Mouse (Mus musculus) testis, adult 2 months (tissue): ENCODE measurements around the gene Arid1a.
"Not testable (repeated sequence)": the region's sequence is repeated elsewhere in the genome, so short reads cannot be mapped to it uniquely, and the experiment has no call there.

Source experiments
- CTCF ChIP-seq: fragments of 200-500 bp; IDR thresholded peaks from 2 replicates; pipeline ENCODE4 v1.5.1; 2012; ENCODE audit warnings: low read depth, mild to moderate bottlenecking, inconsistent platforms, low read length, moderate library complexity; ENCODE audit not compliant: control insufficient read depth, insufficient read depth, insufficient replicate concordance
- POLR2A ChIP-seq: fragments of 200-500 bp; IDR thresholded peaks from 2 replicates; pipeline ENCODE4 v1.6.1; 2012; ENCODE audit warnings: low read depth, mild to moderate bottlenecking, inconsistent platforms, low read length, moderate library complexity; ENCODE audit not compliant: control insufficient read depth

DNA sequence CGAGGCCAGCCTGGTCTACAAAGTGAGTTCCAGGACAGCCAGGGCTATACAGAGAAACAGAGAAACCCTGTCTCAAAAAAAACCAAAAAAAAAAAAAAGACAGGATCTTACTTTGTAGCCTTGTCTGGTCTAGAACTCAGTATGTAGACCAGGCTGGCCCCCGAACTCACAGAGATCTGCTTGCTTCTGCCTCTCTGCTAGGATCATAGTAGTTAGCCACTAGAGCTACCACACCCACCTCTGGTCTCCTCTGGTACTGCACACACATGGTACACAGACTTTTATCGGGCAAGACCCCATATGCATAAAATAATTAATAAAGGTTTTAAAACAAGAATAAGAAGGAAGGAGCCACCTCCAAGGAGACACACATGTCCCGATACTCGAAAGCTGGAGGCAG is 102.5 kb downstream of the Arid1a start:
- TF ChIP-seq CTCF, POLR2A: not testable (repeated sequence)
